Mouse (Mus musculus): ENCODE data around the gene Pold2. TPM values are rescaled to one million over a fixed set of nuclear protein-coding genes. Genes with fewer than 3 reads are reported as not detected.

Pold2 gene
- total RNA-seq, 2 experiments from 2014 or later = 14.4 to 23.1 TPM

DNA sequence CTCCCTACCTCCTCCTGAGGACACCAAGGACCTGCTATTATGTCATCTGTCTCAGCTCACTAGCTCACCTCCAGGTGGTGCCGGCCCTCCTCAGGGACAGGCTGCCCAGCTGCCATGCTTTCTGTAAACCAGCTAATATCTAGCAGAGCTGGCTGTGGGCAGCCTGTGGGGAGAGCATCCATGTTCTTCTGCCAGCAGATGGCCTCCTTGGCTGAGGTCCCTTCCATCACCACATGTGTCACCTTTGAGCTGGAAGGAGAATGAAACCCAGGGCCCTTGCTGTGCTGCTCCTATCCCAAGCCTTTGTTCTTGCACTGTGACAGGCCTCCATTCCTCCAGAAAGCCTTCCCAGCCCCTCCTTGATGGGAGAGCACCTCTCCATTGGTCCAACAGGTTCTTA lies 42.0 kb downstream of the Pold2 start:
- ATAC-seq (replicated peaks; ENCODE audit: low FRiP score, poor library complexity, severe bottlenecking) = no peak

DNA sequence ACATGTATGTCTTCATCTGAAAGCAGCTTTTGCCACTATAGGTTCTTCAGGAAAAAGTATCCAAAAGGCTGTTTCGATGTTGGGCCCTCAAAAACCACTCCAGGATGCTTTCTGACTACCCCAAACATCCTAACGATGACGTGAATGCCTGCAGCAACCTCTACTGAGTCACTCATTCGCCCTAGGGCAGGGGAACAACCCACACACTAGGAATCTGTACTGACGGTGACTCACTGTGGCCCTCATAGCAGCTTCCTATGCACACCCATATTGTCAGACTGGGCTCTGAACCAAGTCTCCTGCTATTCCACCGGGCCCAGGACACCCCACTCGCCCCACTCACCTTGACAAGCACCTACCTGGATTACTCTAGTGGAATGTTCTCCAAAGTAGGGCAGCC lies 43.0 kb downstream of the Pold2 start:
- ATAC-seq (replicated peaks; ENCODE audit: low FRiP score, poor library complexity, severe bottlenecking) = no peak

- ATAC-seq (replicated peaks; ENCODE audit: low FRiP score, poor library complexity, severe bottlenecking) = no peak
Observed at GRCm38 (mm10) chr11:5834506-5834905, 43.6 kb downstream of the Pold2 start.

DNA sequence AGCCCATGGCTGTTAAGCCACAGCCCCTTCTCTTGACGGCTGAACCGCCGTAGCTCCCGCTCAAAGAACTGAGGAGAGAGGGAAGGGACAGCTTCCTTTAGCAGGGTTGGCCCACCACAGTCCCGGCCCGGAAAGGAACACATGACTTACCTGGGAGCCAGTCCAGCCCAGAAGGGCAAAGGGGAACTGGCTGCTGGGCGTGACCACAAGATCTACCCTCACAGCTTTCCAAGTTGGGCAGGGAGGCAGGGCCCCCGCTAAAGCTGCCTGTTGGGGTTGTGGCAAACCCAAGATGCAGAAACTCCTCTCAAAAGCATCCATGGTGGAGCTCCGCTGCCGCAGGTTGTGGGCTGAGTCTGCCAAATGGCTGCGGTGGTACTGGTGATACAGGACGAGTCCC lies 48.8 kb downstream of the Pold2 start:
- no peak for ATAC-seq (replicated peaks; ENCODE audit: low FRiP score, poor library complexity, severe bottlenecking)

DNA sequence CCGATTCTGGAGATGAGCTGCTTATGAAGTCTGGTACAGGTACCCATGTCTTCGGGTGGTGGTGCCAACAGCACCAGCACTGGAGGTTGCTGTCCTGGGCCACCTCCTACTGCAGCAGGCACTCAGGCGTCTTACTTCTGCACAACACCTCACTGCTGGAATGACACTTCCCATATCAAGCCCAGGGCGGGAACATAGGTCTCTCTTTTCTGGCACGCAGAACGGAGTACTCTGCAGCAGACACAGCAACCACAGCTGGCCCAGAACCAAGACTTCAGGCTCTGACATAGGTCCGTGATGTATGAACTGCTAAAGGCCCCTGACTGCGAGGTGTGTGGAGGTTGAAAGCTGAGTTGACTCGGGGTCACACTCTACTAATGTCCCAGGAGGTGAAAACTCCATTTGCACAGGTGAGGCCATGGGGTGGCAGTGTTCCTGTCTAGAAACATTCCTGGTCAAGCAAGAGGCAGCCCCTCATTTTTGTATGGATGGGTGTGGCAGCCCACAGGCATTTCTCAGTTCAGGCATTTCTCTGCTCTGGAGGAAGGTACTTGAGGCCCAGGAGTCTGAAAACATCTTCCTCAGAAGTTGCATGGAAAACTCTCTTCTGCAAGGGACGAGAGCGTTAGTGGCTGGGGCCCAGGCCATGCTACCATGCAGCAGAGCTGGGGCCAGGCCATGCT lies 49.4 kb downstream of the Pold2 start:
- ATAC-seq (replicated peaks; ENCODE audit: low FRiP score, poor library complexity, severe bottlenecking) = no peak

DNA sequence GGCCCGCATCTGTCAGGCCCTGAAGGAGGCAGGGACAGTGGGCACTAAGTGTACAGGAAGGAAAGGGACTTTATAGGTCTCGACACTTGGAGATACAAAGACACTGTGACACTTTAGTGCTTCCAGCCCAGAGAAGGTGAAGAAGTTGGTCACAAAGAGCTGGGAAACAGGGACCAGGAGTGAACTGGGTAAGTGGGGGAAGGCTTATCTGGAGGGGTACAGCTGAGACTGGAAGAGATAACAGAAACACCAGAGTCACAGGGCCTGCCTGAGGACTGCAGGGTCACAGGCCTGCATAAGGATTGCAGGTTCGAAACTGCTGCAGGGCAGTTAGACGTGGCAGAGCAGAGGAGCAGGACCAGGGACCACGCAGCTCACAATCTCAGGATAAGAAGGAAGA lies 50.2 kb downstream of the Pold2 start:
- ATAC-seq (replicated peaks; ENCODE audit: low FRiP score, poor library complexity, severe bottlenecking) = no peak

DNA sequence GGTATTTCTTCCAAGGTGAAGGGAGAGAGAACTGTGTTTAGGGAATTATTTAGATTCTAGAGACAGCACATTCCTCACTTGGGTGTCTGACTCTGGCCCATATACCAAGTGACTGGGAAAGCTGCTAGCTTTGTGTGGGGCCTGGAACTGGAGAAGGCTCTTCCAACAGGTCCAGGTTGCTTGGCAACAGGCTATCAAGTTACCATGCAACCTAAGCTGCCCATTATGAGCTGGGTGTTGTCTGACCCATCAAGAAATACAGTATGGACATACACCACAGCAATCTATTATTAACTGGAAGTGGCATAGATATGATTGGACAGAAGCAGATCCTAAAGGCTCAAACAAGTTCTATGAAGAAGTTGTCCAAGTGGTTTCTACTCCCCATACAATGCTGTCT lies 52.7 kb downstream of the Pold2 start:
- ATAC-seq (replicated peaks; ENCODE audit: low FRiP score, poor library complexity, severe bottlenecking) = no peak

Other genes starting within 250 kb of the Pold2 start
- gene Mrps24, start 162.6 kb downstream of the Pold2 start, total RNA-seq (2015; ENCODE audit: low replicate concordance) = 37.5 and 45.3 TPM in 2 replicates
- gene Mrps24, start 162.6 kb downstream of the Pold2 start, total RNA-seq (2017; ENCODE audit: low replicate concordance) = 6.3 and 21.7 TPM in 2 replicates
- 5.4 TPM in 2 replicates for gene Urgcp, start 115.9 kb downstream of the Pold2 start, total RNA-seq (2015; ENCODE audit: low replicate concordance)
- gene Urgcp, start 115.9 kb downstream of the Pold2 start, total RNA-seq (2017; ENCODE audit: low replicate concordance) = 4.9 and 15.3 TPM in 2 replicates
- 19.5 and 23.9 TPM in 2 replicates for gene Dbnl, start 89.8 kb downstream of the Pold2 start, total RNA-seq (2015; ENCODE audit: low replicate concordance)
- gene Dbnl, start 89.8 kb downstream of the Pold2 start, total RNA-seq (2017; ENCODE audit: low replicate concordance) = 23.1 and 26.2 TPM in 2 replicates
- not detected in 2 replicates for gene Pgam2, start 74.6 kb downstream of the Pold2 start, total RNA-seq (2015; ENCODE audit: low replicate concordance)
- gene Pgam2, start 74.6 kb downstream of the Pold2 start, total RNA-seq (2017; ENCODE audit: low replicate concordance) = not detected in 2 replicates
- gene Polm, start 40.3 kb downstream of the Pold2 start, total RNA-seq (2015; ENCODE audit: low replicate concordance) = 2.5 and 11.2 TPM in 2 replicates
- gene Polm, start 40.3 kb downstream of the Pold2 start, total RNA-seq (2017; ENCODE audit: low replicate concordance) = 1.3 and 10.4 TPM in 2 replicates
- 1.3 TPM in 1 of 2 replicates, not detected in the other for gene Aebp1, start 16.3 kb downstream of the Pold2 start, total RNA-seq (2015; ENCODE audit: low replicate concordance)
- not detected in 2 replicates for gene Aebp1, start 16.3 kb downstream of the Pold2 start, total RNA-seq (2017; ENCODE audit: low replicate concordance)
- not detected in 2 replicates for gene Myl7, start 20.5 kb upstream of the Pold2 start, total RNA-seq (2015; ENCODE audit: low replicate concordance)
- not detected in 2 replicates for gene Myl7, start 20.5 kb upstream of the Pold2 start, total RNA-seq (2017; ENCODE audit: low replicate concordance)
- not detected in 2 replicates for gene Gck, start 71.8 kb upstream of the Pold2 start, total RNA-seq (2015; ENCODE audit: low replicate concordance)
- not detected in 2 replicates for gene Gck, start 71.8 kb upstream of the Pold2 start, total RNA-seq (2017; ENCODE audit: low replicate concordance)
- gene Ykt6, start 77.4 kb upstream of the Pold2 start, total RNA-seq (2015; ENCODE audit: low replicate concordance) = 8.3 and 10.9 TPM in 2 replicates
- gene Ykt6, start 77.4 kb upstream of the Pold2 start, total RNA-seq (2017; ENCODE audit: low replicate concordance) = 10.6 and 18.4 TPM in 2 replicates
- gene Camk2b, start 188.1 kb upstream of the Pold2 start, total RNA-seq (2015; ENCODE audit: low replicate concordance) = not detected in 2 replicates
- 0.77 TPM in 1 of 2 replicates, not detected in the other for gene Camk2b, start 188.1 kb upstream of the Pold2 start, total RNA-seq (2017; ENCODE audit: low replicate concordance)

Measured in erythroid progenitor cell, adult 5-6 weeks (primary cell).